Mouse (Mus musculus) limb, embryonic 11.5 days (tissue): ENCODE results near the gene Rfx8. TPM values are rescaled to one million over a fixed set of nuclear protein-coding genes. Genes with fewer than 3 reads are reported as not detected.
A peak's percentile ranks its signal among the peaks of the same experiment; 100 is the strongest.

Experiments used
- ATAC-seq: fragments of 200-750 bp; cut with Nextera tagmentation; 2 replicates; pipeline ENCODE4 v1.8.0; 2017; ENCODE audit warnings: low read depth; ENCODE audit not compliant: insufficient number of reproducible peaks, low FRiP score, low TSS enrichment
- DNase-seq: peaks from one replicate; pipeline ENCODE4 v3.0.0-alpha.2; 2015; ENCODE audit warnings: low spot score
- H3K27ac ChIP-seq: fragments of 300-500 bp; sonication (generic); replicated peaks from 2 replicates; pipeline ENCODE4 v1.5.1; 2014; ENCODE audit warnings: low read depth, mild to moderate bottlenecking, low read length
- H3K27me3 ChIP-seq: fragments of 300-500 bp; sonication (generic); 2 replicates; pipeline ENCODE4 v1.6.1; 2014; ENCODE audit warnings: mild to moderate bottlenecking, low read length, mixed read lengths; ENCODE audit not compliant: control insufficient read depth, insufficient read depth
- H3K36me3 ChIP-seq: fragments of 300-500 bp; sonication (generic); 2 replicates; pipeline ENCODE4 v1.6.1; 2014; ENCODE audit warnings: mild to moderate bottlenecking, low read length, moderate library complexity, mixed read lengths; ENCODE audit not compliant: control insufficient read depth, insufficient read depth
- H3K4me1 ChIP-seq: fragments of 300-500 bp; sonication (generic); 2 replicates; pipeline ENCODE4 v1.6.1; 2014; ENCODE audit warnings: low read length, mixed read lengths; ENCODE audit not compliant: control insufficient read depth, insufficient read depth
- H3K4me2 ChIP-seq: fragments of 300-500 bp; sonication (generic); 2 replicates; pipeline ENCODE4 v1.6.1; 2014; ENCODE audit warnings: low read depth, mild to moderate bottlenecking, moderate library complexity; ENCODE audit not compliant: severe bottlenecking
- H3K4me3 ChIP-seq: fragments of 300-500 bp; sonication (generic); 2 replicates; pipeline ENCODE4 v1.5.1; 2014; ENCODE audit warnings: low read depth, low read length
- H3K9ac ChIP-seq: fragments of 300-500 bp; sonication (generic); 2 replicates; pipeline ENCODE4 v1.6.1; 2014; ENCODE audit warnings: mild to moderate bottlenecking, low read length
- H3K9me3 ChIP-seq: fragments of 300-500 bp; sonication (generic); 2 replicates; pipeline ENCODE4 v1.6.1; 2016; ENCODE audit warnings: low read length; ENCODE audit not compliant: control insufficient read depth
- WGBS: fragments of 180-500 bp; shearing (Covaris S2); extraction: QIAGEN DNeasy Blood & Tissue Kit; methylation state at CpG from one replicate; pipeline ENCODE4 v1.1.7; 2014; 5-methylcytosine and 5-hydroxymethylcytosine counted together
- polyA plus RNA-seq: library from polyadenylated mRNA; unstranded; fragments of >200 nt; fragmentation: Nextera tagmentation; extraction: Ambion mirVana; gene quantifications from 2 replicates; pipeline ENCODE4 v1.2.1, GENCODE M21; 2014

Rfx8 gene
- polyA plus RNA-seq, 1 experiment from 2014 or later = 0.96 TPM

DNA sequence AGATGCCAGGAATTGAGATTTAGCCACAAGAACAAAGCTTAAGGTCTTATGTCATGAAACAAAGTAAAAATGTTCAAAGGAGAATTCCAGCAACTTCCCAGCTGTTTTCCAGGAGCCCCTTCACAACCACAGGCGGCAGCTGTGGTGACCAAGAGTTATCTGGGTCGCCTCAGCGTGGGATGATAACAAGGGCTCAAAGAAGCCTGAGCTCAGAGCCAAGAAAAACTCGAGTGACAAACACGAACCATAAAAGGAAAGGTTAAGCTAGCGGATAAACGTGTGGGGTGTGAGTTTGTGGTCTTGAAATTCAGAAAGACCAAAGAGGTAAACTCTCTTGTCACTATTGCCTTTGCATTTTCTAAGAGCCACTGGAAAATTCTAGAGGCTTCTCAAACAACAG, 25.7 kb upstream of the Rfx8 start:
- Histone ChIP-seq H3K4me2 (no peak overlapping the region), H3K27me3 (no peaks in the 10 kb centered on the region), H3K9ac (no peak overlapping the region), H3K4me1 (peaks cover 3% of the 10 kb centered on the region; the same call in 1 of the 2 replicates), H3K4me3 (no peak overlapping the region), H3K9me3 (no peaks in the 10 kb centered on the region), H3K27ac (no peak overlapping the region), H3K36me3 (no peaks in the 10 kb centered on the region)
- DNase-seq (no peak), ATAC-seq (no peak)
- WGBS = 36% methylated on average over 7 of the region's 7 CpGs

GRCm38 (mm10) chr1:39740948-39741347, 20.2 kb upstream of the Rfx8 start:
- Histone ChIP-seq H3K36me3 (no peaks in the 10 kb centered on the region), H3K27me3 (no peaks in the 10 kb centered on the region), H3K4me2 (no peak overlapping the region), H3K4me1 (0 out of 2 replicates have a peak, but pooled peaks cover 3% of the 10 kb centered on the region), H3K4me3 (no peak overlapping the region), H3K9ac (no peak overlapping the region), H3K9me3 (no peaks in the 10 kb centered on the region), H3K27ac (no peak overlapping the region)
- no peak for DNase-seq
- ATAC-seq = no peak
- WGBS = 56% methylated on average over 7 of the region's 7 CpGs

GRCm38 (mm10) chr1:39740002-39740401, 19.2 kb upstream of the Rfx8 start:
- Histone ChIP-seq H3K9me3 (no peaks in the 10 kb centered on the region), H3K27ac (no peak overlapping the region), H3K4me2 (no peak overlapping the region), H3K36me3 (no peaks in the 10 kb centered on the region), H3K4me3 (no peak overlapping the region), H3K9ac (no peak overlapping the region), H3K27me3 (no peaks in the 10 kb centered on the region), H3K4me1 (0 out of 2 replicates have a peak, but pooled peaks cover 3% of the 10 kb centered on the region)
- ATAC-seq = no peak
- WGBS = 77% methylated on average over 4 of the region's 4 CpGs
- DNase-seq = no peak

GRCm38 (mm10) chr1:39735927-39736604, 15.3 kb upstream of the Rfx8 start:
- Histone ChIP-seq H3K4me3 (no peak overlapping the region), H3K36me3 (no peaks in the 10 kb centered on the region), H3K4me2 (no peak overlapping the region), H3K4me1 (0 out of 2 replicates have a peak, but pooled peaks cover 9% of the 10 kb centered on the region), H3K9ac (no peak overlapping the region; the same call in 1 of the 2 replicates), H3K9me3 (0 out of 2 replicates have a peak, but pooled peaks cover 2% of the 10 kb centered on the region), H3K27ac (peak overlapping the region; percentile 42; the same call in 1 of the 2 replicates), H3K27me3 (no peaks in the 10 kb centered on the region)
- 33% methylated on average over 8 of the region's 8 CpGs for WGBS
- ATAC-seq = no peak
- DNase-seq = peak; percentile 41

DNA sequence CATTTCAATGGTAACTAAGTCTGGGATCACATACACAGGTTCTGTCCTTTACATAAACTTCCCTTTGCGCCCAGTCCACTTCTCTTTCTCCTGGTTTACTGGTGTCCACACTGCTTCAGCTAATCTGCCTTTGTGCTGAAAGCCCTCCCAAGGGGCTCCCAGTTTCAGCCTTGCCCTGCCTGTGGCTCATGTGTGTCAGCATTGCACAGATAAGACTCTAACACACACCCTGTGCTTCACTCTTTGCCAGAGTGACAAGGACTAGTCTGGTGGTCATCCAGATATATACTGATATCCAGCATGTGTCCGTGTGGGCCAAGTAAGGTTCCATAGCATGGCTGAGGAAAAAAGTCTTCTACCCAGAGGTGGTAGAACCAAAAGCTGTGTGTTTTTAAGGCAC, 14.7 kb upstream of the Rfx8 start:
- no peak for DNase-seq
- Histone ChIP-seq H3K27me3 (no peaks in the 10 kb centered on the region), H3K9ac (no peak overlapping the region), H3K9me3 (0 out of 2 replicates have a peak, but pooled peaks cover 2% of the 10 kb centered on the region), H3K4me3 (no peak overlapping the region), H3K4me1 (0 out of 2 replicates have a peak, but pooled peaks cover 9% of the 10 kb centered on the region), H3K4me2 (no peak overlapping the region), H3K27ac (0 out of 2 replicates have a peak overlapping the region, but pooled peaks have one; percentile 42), H3K36me3 (no peaks in the 10 kb centered on the region)
- WGBS = 86% methylated on average over 2 of the region's 2 CpGs
- ATAC-seq = no peak

DNA sequence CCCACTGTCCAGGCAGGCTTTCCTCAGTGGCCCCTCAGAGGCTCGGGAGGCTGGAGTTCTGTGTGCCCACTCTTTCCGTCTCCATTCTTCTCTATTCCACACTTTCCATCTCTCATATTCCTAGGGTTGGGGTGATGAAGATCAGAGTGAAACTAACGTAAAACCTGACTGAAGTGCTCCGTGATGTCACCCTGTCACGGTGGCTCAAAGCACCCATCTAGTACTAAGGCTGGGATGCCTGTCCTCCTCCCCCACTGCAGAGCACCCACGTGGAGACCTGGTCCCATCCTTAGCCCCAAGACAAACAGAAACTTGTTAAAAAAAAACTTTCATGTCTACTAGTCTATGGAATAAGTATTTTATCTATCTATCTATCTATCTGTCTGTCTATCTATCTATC, 14.1 kb upstream of the Rfx8 start:
- DNase-seq (no peak), ATAC-seq (no peak)
- H3K4me3 ChIP-seq = no peak overlapping the region
- no peak overlapping the region for H3K9ac ChIP-seq
- 0 out of 2 replicates have a peak, but pooled peaks cover 9% of the 10 kb centered on the region for H3K4me1 ChIP-seq
- no peak overlapping the region for H3K4me2 ChIP-seq
- no peak overlapping the region for H3K27ac ChIP-seq
- no peaks in the 10 kb centered on the region for H3K27me3 ChIP-seq
- H3K9me3 ChIP-seq = 0 out of 2 replicates have a peak, but pooled peaks cover 2% of the 10 kb centered on the region
- no peaks in the 10 kb centered on the region for H3K36me3 ChIP-seq
- 89% methylated on average over 6 of the region's 6 CpGs for WGBS

DNA sequence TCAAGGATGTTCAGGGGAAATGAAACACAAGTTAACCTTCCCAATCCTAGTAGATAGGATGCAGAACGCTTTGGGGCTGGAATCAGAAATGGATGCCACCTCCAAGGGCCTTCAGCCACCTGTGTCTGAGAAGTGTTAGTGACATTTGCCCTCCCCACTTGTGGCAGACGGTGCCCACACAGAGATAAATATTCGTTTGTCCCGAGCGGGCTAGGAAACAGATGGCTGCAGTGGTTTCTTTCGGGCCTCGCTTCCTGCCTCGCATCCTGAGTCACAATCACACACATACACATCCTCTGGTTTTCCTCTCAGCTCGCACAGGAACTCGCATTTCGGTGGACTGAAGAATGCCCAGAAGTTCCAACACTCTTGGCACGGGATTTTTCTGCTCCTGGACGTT, 13.5 kb upstream of the Rfx8 start:
- Histone ChIP-seq H3K4me2 (no peak overlapping the region), H3K4me3 (no peak overlapping the region), H3K4me1 (0 out of 2 replicates have a peak, but pooled peaks cover 9% of the 10 kb centered on the region), H3K9ac (no peak overlapping the region), H3K9me3 (0 out of 2 replicates have a peak, but pooled peaks cover 2% of the 10 kb centered on the region), H3K27ac (no peak overlapping the region), H3K36me3 (no peaks in the 10 kb centered on the region), H3K27me3 (no peaks in the 10 kb centered on the region)
- DNase-seq = no peak
- ATAC-seq = no peak
- WGBS = 88% methylated on average over 13 of the region's 13 CpGs

- Histone ChIP-seq H3K9me3 (0 out of 2 replicates have a peak, but pooled peaks cover 2% of the 10 kb centered on the region), H3K27ac (no peak overlapping the region), H3K4me3 (no peak overlapping the region), H3K9ac (no peak overlapping the region), H3K27me3 (no peaks in the 10 kb centered on the region), H3K4me1 (0 out of 2 replicates have a peak, but pooled peaks cover 9% of the 10 kb centered on the region), H3K36me3 (no peaks in the 10 kb centered on the region), H3K4me2 (no peak overlapping the region)
- ATAC-seq = no peak
- 89% methylated on average over 10 of the region's 10 CpGs for WGBS
- DNase-seq = no peak
Observed at GRCm38 (mm10) chr1:39733876-39734275, 13.1 kb upstream of the Rfx8 start.
